Mouse (Mus musculus): ENCODE measurements around the gene Olfr1162. TPM values are rescaled to one million over a fixed set of nuclear protein-coding genes. Genes with fewer than 3 reads are reported as not detected.

Olfr1162 gene
- polyA plus RNA-seq (2014; fragmentation: Illumina TruSeq; extraction: RNeasy Lipid Tissue Mini Kit (QIAGEN cat#74804)): not detected

GRCm38 (mm10) chr2:88051029-88051428 is at the start of gene Olfr1162:
Gene Olfr1162 (minus strand): TSS chr2:88051129.

GRCm38 (mm10) chr2:88093866-88094265 is 42.9 kb upstream of the Olfr1162 start, which contains the start of gene Olfr1164:
Gene Olfr1164 (minus strand): TSS chr2:88093966.

DNA sequence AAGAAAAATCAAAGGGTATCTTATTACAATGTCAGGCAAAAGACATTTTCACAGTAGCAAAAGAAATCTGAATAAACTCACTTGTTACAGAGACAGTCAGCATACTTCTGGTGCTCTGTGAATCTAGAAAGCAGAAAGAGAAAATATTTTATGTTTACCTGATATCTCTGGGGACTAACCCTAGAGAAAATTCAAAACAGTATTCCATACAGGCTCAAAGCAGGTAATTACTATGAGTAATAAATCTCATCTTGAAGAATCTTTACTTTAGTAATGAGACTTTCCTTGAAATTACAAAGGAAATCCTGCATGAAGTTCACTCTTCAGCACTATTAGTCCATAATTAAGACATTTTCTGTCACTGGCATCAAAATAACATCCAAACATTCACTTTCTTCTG is 20.8 kb upstream of the Olfr1162 start, which contains the start of gene Olfr1163:
Gene Olfr1163 (minus strand): TSS at position 101 of the 400 bp plus-strand sequence.

DNA sequence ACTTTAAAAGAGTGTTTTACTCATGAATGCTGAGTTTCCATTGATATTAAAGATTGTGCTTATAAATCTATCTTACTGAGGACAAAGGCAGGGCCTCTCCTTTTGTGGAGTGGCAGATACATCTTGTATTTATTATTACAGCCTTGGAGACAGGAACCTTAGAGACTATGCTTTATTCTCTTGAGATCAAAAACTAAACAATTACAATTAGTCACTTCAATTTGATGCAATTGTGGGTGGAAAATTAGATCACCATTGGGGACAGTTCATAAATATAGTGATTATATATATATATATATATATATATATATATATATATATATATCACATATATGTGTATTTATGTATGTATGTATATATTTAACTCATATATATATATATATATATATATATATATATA is 13.3 kb downstream of the Olfr1162 start, which contains the start of gene Olfr73:
Gene Olfr73 (minus strand): TSS at position 101 of the 400 bp plus-strand sequence.

GRCm38 (mm10) chr2:88022474-88022873 is 28.5 kb downstream of the Olfr1162 start, which contains the start of gene Olfr1161:
Gene Olfr1161 (plus strand): TSS chr2:88022774.

DNA sequence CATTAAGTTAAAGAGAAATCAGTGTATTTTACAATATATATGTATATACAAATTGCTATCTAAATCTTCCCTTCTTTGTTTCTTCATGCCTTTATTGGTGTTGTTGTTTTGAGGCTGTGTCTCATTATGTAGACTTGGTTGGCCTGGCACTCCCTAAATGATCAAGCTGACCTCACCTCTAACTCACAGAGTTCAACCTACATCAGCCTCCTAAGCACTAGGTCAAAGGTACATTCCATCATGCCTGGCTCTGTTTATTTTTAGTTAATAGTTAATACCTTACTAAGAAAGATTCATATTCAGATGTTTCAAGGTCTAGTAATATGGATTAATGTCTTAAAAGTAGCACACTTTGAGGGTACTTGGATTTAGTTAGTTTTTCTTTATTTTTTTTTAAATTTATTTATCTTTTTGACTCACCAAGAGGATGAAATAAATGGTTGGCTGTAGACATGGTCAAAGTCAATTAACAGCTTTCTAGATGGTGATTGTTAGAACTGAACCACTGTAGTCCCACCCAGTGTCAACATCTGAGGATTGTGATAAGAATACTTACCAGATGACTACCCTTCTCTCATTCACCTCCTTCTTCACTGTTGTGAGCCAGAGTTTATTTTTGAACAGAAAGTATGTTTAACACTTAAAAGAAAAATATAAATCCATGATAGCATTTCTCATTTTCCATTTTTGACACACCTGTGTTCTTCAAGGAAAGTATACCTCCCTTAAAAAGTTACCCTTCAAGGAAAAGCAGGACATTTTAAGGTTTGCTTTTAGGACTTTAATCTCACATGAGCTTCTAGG is 43.2 kb downstream of the Olfr1162 start, which contains the start of gene Olfr1160:
Gene Olfr1160 (minus strand): TSS at position 754 of the 804 bp plus-strand sequence.

Other genes with a start within 250 kb of the Olfr1162 start
- gene Olfr1145, start 241.3 kb downstream of the Olfr1162 start, polyA plus RNA-seq (2014; fragmentation: Illumina TruSeq; extraction: RNeasy Lipid Tissue Mini Kit (QIAGEN cat#74804)): not detected
- gene Olfr1148, start 220.6 kb downstream of the Olfr1162 start, polyA plus RNA-seq (2014; fragmentation: Illumina TruSeq; extraction: RNeasy Lipid Tissue Mini Kit (QIAGEN cat#74804)): not detected
- gene Olfr1150-ps1, start 207.1 kb downstream of the Olfr1162 start, polyA plus RNA-seq (2014; fragmentation: Illumina TruSeq; extraction: RNeasy Lipid Tissue Mini Kit (QIAGEN cat#74804)): not detected
- gene Olfr1151, start 195.3 kb downstream of the Olfr1162 start, polyA plus RNA-seq (2014; fragmentation: Illumina TruSeq; extraction: RNeasy Lipid Tissue Mini Kit (QIAGEN cat#74804)): not detected
- gene Olfr1152, start 184.6 kb downstream of the Olfr1162 start, polyA plus RNA-seq (2014; fragmentation: Illumina TruSeq; extraction: RNeasy Lipid Tissue Mini Kit (QIAGEN cat#74804)): not detected
- not detected for gene Olfr1153, start 156.2 kb downstream of the Olfr1162 start, polyA plus RNA-seq (2014; fragmentation: Illumina TruSeq; extraction: RNeasy Lipid Tissue Mini Kit (QIAGEN cat#74804))
- gene Olfr1154, start 146.0 kb downstream of the Olfr1162 start, polyA plus RNA-seq (2014; fragmentation: Illumina TruSeq; extraction: RNeasy Lipid Tissue Mini Kit (QIAGEN cat#74804)): not detected
- gene Olfr1155, start 106.0 kb downstream of the Olfr1162 start, polyA plus RNA-seq (2014; fragmentation: Illumina TruSeq; extraction: RNeasy Lipid Tissue Mini Kit (QIAGEN cat#74804)): not detected
- not detected for gene Olfr1156, start 98.0 kb downstream of the Olfr1162 start, polyA plus RNA-seq (2014; fragmentation: Illumina TruSeq; extraction: RNeasy Lipid Tissue Mini Kit (QIAGEN cat#74804))
- not detected for gene Olfr1157, start 82.8 kb downstream of the Olfr1162 start, polyA plus RNA-seq (2014; fragmentation: Illumina TruSeq; extraction: RNeasy Lipid Tissue Mini Kit (QIAGEN cat#74804))
- gene Olfr74, start 76.5 kb downstream of the Olfr1162 start, polyA plus RNA-seq (2014; fragmentation: Illumina TruSeq; extraction: RNeasy Lipid Tissue Mini Kit (QIAGEN cat#74804)): not detected
- not detected for gene Olfr1158, start 61.0 kb downstream of the Olfr1162 start, polyA plus RNA-seq (2014; fragmentation: Illumina TruSeq; extraction: RNeasy Lipid Tissue Mini Kit (QIAGEN cat#74804))
- gene Olfr1160, start 42.9 kb downstream of the Olfr1162 start, polyA plus RNA-seq (2014; fragmentation: Illumina TruSeq; extraction: RNeasy Lipid Tissue Mini Kit (QIAGEN cat#74804)): not detected
- not detected for gene Olfr1161, start 28.4 kb downstream of the Olfr1162 start, polyA plus RNA-seq (2014; fragmentation: Illumina TruSeq; extraction: RNeasy Lipid Tissue Mini Kit (QIAGEN cat#74804))
- gene Olfr73, start 13.4 kb downstream of the Olfr1162 start, polyA plus RNA-seq (2014; fragmentation: Illumina TruSeq; extraction: RNeasy Lipid Tissue Mini Kit (QIAGEN cat#74804)): not detected
- not detected for gene Olfr1163, start 20.7 kb upstream of the Olfr1162 start, polyA plus RNA-seq (2014; fragmentation: Illumina TruSeq; extraction: RNeasy Lipid Tissue Mini Kit (QIAGEN cat#74804))
- not detected for gene Olfr1164, start 42.8 kb upstream of the Olfr1162 start, polyA plus RNA-seq (2014; fragmentation: Illumina TruSeq; extraction: RNeasy Lipid Tissue Mini Kit (QIAGEN cat#74804))
- gene Olfr1166, start 77.1 kb upstream of the Olfr1162 start, polyA plus RNA-seq (2014; fragmentation: Illumina TruSeq; extraction: RNeasy Lipid Tissue Mini Kit (QIAGEN cat#74804)): not detected
- gene Olfr1167, start 104.1 kb upstream of the Olfr1162 start, polyA plus RNA-seq (2014; fragmentation: Illumina TruSeq; extraction: RNeasy Lipid Tissue Mini Kit (QIAGEN cat#74804)): not detected
- gene Olfr1168, start 130.8 kb upstream of the Olfr1162 start, polyA plus RNA-seq (2014; fragmentation: Illumina TruSeq; extraction: RNeasy Lipid Tissue Mini Kit (QIAGEN cat#74804)): not detected
- not detected for gene Olfr1170, start 177.2 kb upstream of the Olfr1162 start, polyA plus RNA-seq (2014; fragmentation: Illumina TruSeq; extraction: RNeasy Lipid Tissue Mini Kit (QIAGEN cat#74804))
- 0.20 TPM for gene Olfr1173, start 228.7 kb upstream of the Olfr1162 start, polyA plus RNA-seq (2014; fragmentation: Illumina TruSeq; extraction: RNeasy Lipid Tissue Mini Kit (QIAGEN cat#74804))